ENCODE assay signal across 18 mouse cellular contexts in genomic region chr1:45379992-45380690, GRCm38 (mm10).
DNase-seq lines count a peak whose midpoint lies in the region; ATAC-seq lines count a peak whose summit lies in the region.
"Had no signal": no experiment of that assay in that cellular context is flagged by ENCODE, and none has a peak within 500 bp of the region (broad histone marks: within the 10 kb centered on the region; RNA-seq: fewer than 3 reads in every experiment).

No protein-coding gene starts in this region.

- H3K4me3 ChIP-seq in heart, embryonic 15.5 days: no peak overlapping the region
- H3K4me3 ChIP-seq in lung, embryonic 15.5 days: no peak overlapping the region
- H3K4me3 ChIP-seq: embryonic facial prominence, embryonic 12.5 days; forebrain, embryonic 10.5 days; liver, embryonic 13.5 days; stomach, embryonic 15.5 days had no signal

- H3K27ac ChIP-seq in heart, embryonic 15.5 days: peak overlapping the region; percentile 12; the same call in 1 of the 2 replicates
- peak overlapping the region; percentile 76 for H3K27ac ChIP-seq in lung, embryonic 15.5 days
- H3K27ac ChIP-seq: embryonic facial prominence, embryonic 12.5 days; forebrain, embryonic 10.5 days; liver, embryonic 13.5 days; stomach, embryonic 15.5 days had no signal

- H3K9ac ChIP-seq in heart, embryonic 15.5 days: no peak overlapping the region
- no peak overlapping the region for H3K9ac ChIP-seq in lung, embryonic 15.5 days
- H3K9ac ChIP-seq: embryonic facial prominence, embryonic 12.5 days; liver, embryonic 13.5 days; stomach, embryonic 15.5 days had no signal

- no peaks in the 10 kb centered on the region for H3K9me3 ChIP-seq in heart, embryonic 15.5 days (replicated peaks)
- no peaks in the 10 kb centered on the region for H3K9me3 ChIP-seq in lung, embryonic 15.5 days
- H3K9me3 ChIP-seq: embryonic facial prominence, embryonic 12.5 days; forebrain, embryonic 10.5 days; liver, embryonic 13.5 days; stomach, embryonic 15.5 days had no signal

- 54% methylated on average over 7 of the region's 7 CpGs for WGBS in heart, embryonic 15.5 days
- 40% methylated on average over 7 of the region's 7 CpGs for WGBS in lung, embryonic 15.5 days

- DNase-seq in heart, postnatal 25 days (ENCODE audit: low spot score): no peak
- peak; percentile 29 for DNase-seq in embryo, embryonic 10.5 days (ENCODE audit: low spot score)
- DNase-seq in mesoderm, embryonic 11.5 days (ENCODE audit: low read depth, low spot score): peak; percentile 12
- no peak for DNase-seq in kidney, postnatal 36 days
- DNase-seq in liver: no peak
- DNase-seq: adrenal gland, postnatal 36 days; cerebellum, adult 8-10 months; gastrocnemius, postnatal 14 days; kidney, adult 2 months; kidney, postnatal 25 days; liver, embryonic 13.5 days; thymus, adult 2 months had no signal

- peaks cover 3% of the 10 kb centered on the region; the same call in 1 of the 2 replicates for H3K36me3 ChIP-seq in heart, embryonic 15.5 days
- H3K36me3 ChIP-seq in lung, embryonic 15.5 days: peaks cover 10% of the 10 kb centered on the region
- H3K36me3 ChIP-seq: liver, embryonic 13.5 days; stomach, embryonic 15.5 days had no signal

- no peaks in the 10 kb centered on the region for H3K4me1 ChIP-seq in heart, embryonic 15.5 days (replicated peaks)
- 0 out of 2 replicates have a peak, but pooled peaks cover 3% of the 10 kb centered on the region for H3K4me1 ChIP-seq in lung, embryonic 15.5 days
- H3K4me1 ChIP-seq: embryonic facial prominence, embryonic 12.5 days; forebrain, embryonic 10.5 days; liver, embryonic 13.5 days; stomach, embryonic 15.5 days had no signal

- H3K4me2 ChIP-seq in heart, embryonic 15.5 days: no peak overlapping the region
- no peak overlapping the region for H3K4me2 ChIP-seq in lung, embryonic 15.5 days
- H3K4me2 ChIP-seq: embryonic facial prominence, embryonic 12.5 days; heart, embryonic 11.5 days; liver, embryonic 13.5 days; stomach, embryonic 15.5 days had no signal

- no peaks in the 10 kb centered on the region for H3K27me3 ChIP-seq in heart, embryonic 15.5 days
- H3K27me3 ChIP-seq in lung, embryonic 15.5 days: no peaks in the 10 kb centered on the region
- H3K27me3 ChIP-seq: embryonic facial prominence, embryonic 12.5 days; liver, embryonic 13.5 days; stomach, embryonic 15.5 days had no signal

- ATAC-seq in heart, embryonic 15.5 days (replicated peaks; ENCODE audit: insufficient number of reproducible peaks, insufficient read depth, low FRiP score, low read depth): no peak
- peak; percentile 94 for ATAC-seq in lung, embryonic 15.5 days (ENCODE audit: borderline replicate concordance, extremely low read depth, low FRiP score, low TSS enrichment)

- intact Hi-C loops in heart, postnatal 25 days (cut with DNase I): no loop called here

Comparison
In these comparisons a context has a peak if more than half of its experiments do, and no peak if none do; other contexts are left out.
1. DNase-seq: peak in embryo, embryonic 10.5 days (single experiment) and mesoderm, embryonic 11.5 days (single experiment); none in heart, postnatal 25 days (single experiment), kidney, postnatal 36 days (0 of 2) and liver (single experiment).